Mouse (Mus musculus): ENCODE data around the gene Pou2f3. TPM values are rescaled to one million over a fixed set of nuclear protein-coding genes. Genes with fewer than 3 reads are reported as not detected.
"Not testable (repeated sequence)": the region's sequence is repeated elsewhere in the genome, so short reads cannot be mapped to it uniquely, and the experiment has no call there.

The Pou2f3 gene
- polyA plus RNA-seq, 3 experiments from 2014 or later: not detected

- no peak for ATAC-seq
Measured at GRCm38 (mm10) chr9:43155960-43156359, 54.2 kb downstream of the Pou2f3 start.

GRCm38 (mm10) chr9:43151779-43152178 lies 58.4 kb downstream of the Pou2f3 start:
- no peak for ATAC-seq

- ATAC-seq: no peak
Measured at GRCm38 (mm10) chr9:43150957-43151356, 59.2 kb downstream of the Pou2f3 start.

GRCm38 (mm10) chr9:43150075-43150474 lies 60.1 kb downstream of the Pou2f3 start:
- ATAC-seq: no peak

GRCm38 (mm10) chr9:43149498-43149897 lies 60.7 kb downstream of the Pou2f3 start:
- ATAC-seq: no peak

GRCm38 (mm10) chr9:43145196-43145595 lies 65.0 kb downstream of the Pou2f3 start:
- ATAC-seq: no peak

GRCm38 (mm10) chr9:43144206-43144810 lies 65.9 kb downstream of the Pou2f3 start:
- no peak for ATAC-seq

GRCm38 (mm10) chr9:43141839-43142238 lies 68.3 kb downstream of the Pou2f3 start:
- no peak for ATAC-seq

- ATAC-seq: no peak
Measured at GRCm38 (mm10) chr9:43133525-43133924, 76.6 kb downstream of the Pou2f3 start.

- ATAC-seq: no peak
Measured at GRCm38 (mm10) chr9:43132380-43132779, 77.8 kb downstream of the Pou2f3 start.

GRCm38 (mm10) chr9:43131940-43132339 lies 78.2 kb downstream of the Pou2f3 start:
- no peak for ATAC-seq

GRCm38 (mm10) chr9:43130684-43131083 lies 79.5 kb downstream of the Pou2f3 start:
- ATAC-seq: no peak

- ATAC-seq: no peak
Measured at GRCm38 (mm10) chr9:43127101-43127787, 82.9 kb downstream of the Pou2f3 start.

GRCm38 (mm10) chr9:43122379-43122778 lies 87.8 kb downstream of the Pou2f3 start:
- no peak for ATAC-seq

GRCm38 (mm10) chr9:43121948-43122347 lies 88.2 kb downstream of the Pou2f3 start:
- ATAC-seq: not testable (repeated sequence)

GRCm38 (mm10) chr9:43116997-43117336 lies 93.2 kb downstream of the Pou2f3 start:
- ATAC-seq: no peak

GRCm38 (mm10) chr9:43116134-43116996 lies 93.8 kb downstream of the Pou2f3 start, which contains the start of gene Tmem136:
Gene Tmem136 (minus strand): TSS chr9:43116570.
- peak; percentile 98 for ATAC-seq

- ATAC-seq: no peak
Measured at GRCm38 (mm10) chr9:43115431-43116133, 94.6 kb downstream of the Pou2f3 start.

GRCm38 (mm10) chr9:43114833-43115232 lies 95.3 kb downstream of the Pou2f3 start:
- no peak for ATAC-seq

GRCm38 (mm10) chr9:43110286-43110980 lies 99.7 kb downstream of the Pou2f3 start:
- no peak for ATAC-seq

GRCm38 (mm10) chr9:43109125-43109524 lies 101.0 kb downstream of the Pou2f3 start:
- no peak for ATAC-seq

- ATAC-seq: no peak
Measured at GRCm38 (mm10) chr9:43108721-43109120, 101.4 kb downstream of the Pou2f3 start.
